Mouse (Mus musculus) midbrain, embryonic 15.5 days (tissue): ENCODE results near the gene Pglyrp2. TPM values are rescaled to one million over a fixed set of nuclear protein-coding genes. Genes with fewer than 3 reads are reported as not detected.

Source experiments
- ATAC-seq: fragments of 200-750 bp; cut with Nextera tagmentation; replicated peaks from 2 replicates; pipeline ENCODE4 v1.8.0; 2017; ENCODE audit warnings: moderate TSS enrichment
- H3K27ac ChIP-seq: fragments of 300-500 bp; sonication (generic); 2 replicates; pipeline ENCODE4 v1.5.1; 2015; ENCODE audit warnings: mild to moderate bottlenecking, inconsistent platforms
- H3K27me3 ChIP-seq: fragments of 300-500 bp; sonication (generic); replicated peaks from 2 replicates; pipeline ENCODE4 v1.6.1; 2015; ENCODE audit warnings: inconsistent platforms
- H3K36me3 ChIP-seq: fragments of 300-500 bp; sonication (generic); replicated peaks from 2 replicates; pipeline ENCODE4 v1.6.1; 2015; ENCODE audit warnings: inconsistent platforms
- H3K4me1 ChIP-seq: fragments of 300-500 bp; sonication (generic); 2 replicates; pipeline ENCODE4 v1.6.1; 2015; ENCODE audit warnings: inconsistent platforms
- H3K4me2 ChIP-seq: fragments of 300-500 bp; sonication (generic); 2 replicates; pipeline ENCODE4 v1.6.1; 2015; ENCODE audit warnings: inconsistent platforms, mild to moderate bottlenecking, moderate library complexity
- H3K4me3 ChIP-seq: fragments of 300-500 bp; sonication (generic); 2 replicates; pipeline ENCODE4 v1.5.1; 2015; ENCODE audit warnings: mild to moderate bottlenecking, inconsistent platforms
- H3K9ac ChIP-seq: fragments of 300-500 bp; sonication (generic); 2 replicates; pipeline ENCODE4 v1.6.1; 2015; ENCODE audit warnings: mild to moderate bottlenecking, inconsistent platforms
- H3K9me3 ChIP-seq: fragments of 300-500 bp; sonication (generic); 2 replicates; pipeline ENCODE4 v1.6.1; 2016; ENCODE audit warnings: inconsistent platforms
- WGBS: fragments of 180-500 bp; shearing (Covaris S2); methylation state at CpG from one replicate; pipeline ENCODE4 v1.1.7; 2015; ENCODE audit warnings: mixed read lengths; 5-methylcytosine and 5-hydroxymethylcytosine counted together
- microRNA-seq: library from miRNA; unstranded; fragments of <30 nt; microRNA quantifications from one replicate; pipeline ENCODE4, GENCODE M21; 2016
- polyA plus RNA-seq: library from polyadenylated mRNA; unstranded; fragments of >200 nt; fragmentation: Nextera tagmentation; extraction: Ambion mirVana; gene quantifications from 2 replicates; pipeline ENCODE4 v1.2.1, GENCODE M21; 2015

Gene Pglyrp2
- polyA plus RNA-seq, 1 experiment from 2014 or later: not detected

DNA sequence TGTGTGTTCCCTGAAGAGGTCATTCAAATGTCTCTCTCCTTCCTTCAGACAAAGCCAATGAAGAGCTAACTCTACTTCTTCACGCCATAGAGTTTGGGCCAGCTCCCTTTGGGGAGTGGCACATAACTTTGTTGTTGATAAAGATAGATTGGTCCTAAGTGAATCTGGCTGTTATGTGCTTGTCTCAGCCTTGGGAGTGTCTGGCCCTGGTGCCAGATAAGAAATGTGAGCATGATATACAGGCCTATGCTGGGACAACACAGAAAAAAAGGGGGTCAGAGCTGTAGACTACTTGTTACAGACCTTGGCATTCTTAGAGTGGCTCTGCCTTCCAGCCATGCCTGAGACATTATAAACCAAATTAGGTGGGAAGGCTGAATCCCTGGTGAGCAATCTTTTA lies 58.7 kb downstream of the Pglyrp2 start:
- no peak overlapping the region for H3K9ac ChIP-seq
- H3K36me3 ChIP-seq: peaks cover 16% of the 10 kb centered on the region
- ATAC-seq: no peak
- WGBS: 83% methylated on average over 1 of the region's 1 CpGs
- H3K27ac ChIP-seq: no peak overlapping the region
- H3K27me3 ChIP-seq: no peaks in the 10 kb centered on the region
- H3K9me3 ChIP-seq: no peaks in the 10 kb centered on the region
- H3K4me2 ChIP-seq: no peak overlapping the region
- no peak overlapping the region for H3K4me3 ChIP-seq
- H3K4me1 ChIP-seq: peaks cover 28% of the 10 kb centered on the region

GRCm38 (mm10) chr17:32364850-32365249 lies 59.1 kb downstream of the Pglyrp2 start:
- Histone ChIP-seq H3K4me3 (peak overlapping the region; percentile 84), H3K36me3 (peaks cover 20% of the 10 kb centered on the region), H3K4me2 (peak overlapping the region; percentile 64), H3K27me3 (no peaks in the 10 kb centered on the region), H3K27ac (peak overlapping the region; percentile 77), H3K9ac (peak overlapping the region; percentile 90; the same call in 1 of the 2 replicates), H3K4me1 (peaks cover 28% of the 10 kb centered on the region), H3K9me3 (no peaks in the 10 kb centered on the region)
- 59% methylated on average over 5 of the region's 5 CpGs for WGBS
- ATAC-seq: peak; percentile 59

DNA sequence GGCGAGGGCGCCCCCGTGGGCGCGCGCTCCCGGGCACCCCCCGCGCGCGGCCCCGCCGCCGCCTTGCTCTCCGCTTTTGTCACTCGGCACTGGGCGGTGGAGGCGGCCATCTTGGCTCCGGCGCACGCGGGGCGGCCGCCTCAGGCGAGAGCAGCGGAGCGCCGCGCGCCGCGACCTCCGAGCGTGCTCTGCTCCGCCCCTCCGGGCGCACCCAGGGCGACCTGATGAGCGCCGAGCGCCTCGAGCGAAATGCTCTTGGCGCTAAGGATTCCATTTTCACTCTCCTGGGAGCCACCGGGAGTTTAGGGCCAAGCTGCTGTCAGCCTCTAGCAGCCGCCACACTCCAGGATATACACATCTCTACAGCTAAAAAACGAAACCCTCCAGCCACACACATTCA lies 59.6 kb downstream of the Pglyrp2 start:
- under 1% methylated on average over 42 of the region's 47 CpGs for WGBS
- Histone ChIP-seq H3K4me1 (peaks cover 28% of the 10 kb centered on the region), H3K4me3 (peak overlapping the region; percentile 84), H3K9me3 (no peaks in the 10 kb centered on the region), H3K4me2 (peak overlapping the region; percentile 64), H3K9ac (peak overlapping the region; percentile 90), H3K27me3 (no peaks in the 10 kb centered on the region), H3K27ac (peak overlapping the region; percentile 77), H3K36me3 (peaks cover 26% of the 10 kb centered on the region)
- ATAC-seq: peak; percentile 93

DNA sequence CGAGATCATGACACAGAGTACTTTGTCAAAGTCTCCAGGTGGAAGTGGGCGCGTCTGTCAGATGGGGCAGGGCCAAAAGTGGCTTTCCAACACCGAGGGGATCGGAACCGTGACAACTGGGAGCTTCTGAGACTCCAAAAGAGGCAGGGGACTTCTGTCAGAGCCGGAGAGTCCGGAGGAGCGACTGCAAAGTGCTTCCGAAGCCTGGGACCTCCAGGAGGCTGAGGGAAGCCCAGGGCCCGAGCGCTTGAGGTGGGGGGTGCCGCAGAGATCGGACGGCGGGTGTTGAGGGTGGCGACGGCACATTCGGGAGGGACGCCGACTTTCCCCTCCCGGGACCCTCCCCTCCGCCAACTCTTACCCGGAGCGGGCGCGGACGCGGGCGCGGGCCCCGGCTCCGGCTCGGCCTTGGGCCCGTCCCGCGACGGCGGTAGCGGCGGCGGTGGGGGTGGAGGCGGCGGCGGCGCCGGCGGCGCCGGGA lies 60.1 kb downstream of the Pglyrp2 start:
- Histone ChIP-seq H3K4me2 (peak overlapping the region; percentile 64), H3K9ac (peak overlapping the region; percentile 90), H3K27ac (peak overlapping the region; percentile 77), H3K4me3 (peak overlapping the region; percentile 84), H3K36me3 (peaks cover 30% of the 10 kb centered on the region), H3K9me3 (no peaks in the 10 kb centered on the region), H3K27me3 (no peaks in the 10 kb centered on the region), H3K4me1 (peaks cover 28% of the 10 kb centered on the region)
- 0% methylated on average over 50 of the region's 50 CpGs for WGBS
- peak; percentile 42 for ATAC-seq

GRCm38 (mm10) chr17:32362686-32363085 lies 61.3 kb downstream of the Pglyrp2 start:
- H3K4me2 ChIP-seq: peak overlapping the region; percentile 64
- no peaks in the 10 kb centered on the region for H3K27me3 ChIP-seq
- peak overlapping the region; percentile 84; the same call in 1 of the 2 replicates for H3K4me3 ChIP-seq
- peaks cover 41% of the 10 kb centered on the region for H3K36me3 ChIP-seq
- H3K4me1 ChIP-seq: peaks cover 28% of the 10 kb centered on the region
- ATAC-seq: no peak
- WGBS: 81% methylated on average over 4 of the region's 4 CpGs
- no peak overlapping the region for H3K27ac ChIP-seq
- no peak overlapping the region for H3K9ac ChIP-seq
- H3K9me3 ChIP-seq: no peaks in the 10 kb centered on the region

Small RNAs within 50 kb of the gene (microRNA-seq; reads per million reads assigned to microRNA genes)
- not detected for gene Gm22201

Other genes with a start within 250 kb of the Pglyrp2 start
- gene Ephx3, start 234.6 kb downstream of the Pglyrp2 start, polyA plus RNA-seq: 0.22 and 0.35 TPM in 2 replicates
- 95.3 and 95.5 TPM in 2 replicates for gene Brd4, start 139.4 kb downstream of the Pglyrp2 start, polyA plus RNA-seq
- 108 and 114 TPM in 2 replicates for gene Akap8, start 102.9 kb downstream of the Pglyrp2 start, polyA plus RNA-seq
- gene Akap8l, start 73.6 kb downstream of the Pglyrp2 start, polyA plus RNA-seq: 182 and 187 TPM in 2 replicates
- 46.7 and 47.8 TPM in 2 replicates for gene Wiz, start 34.7 kb downstream of the Pglyrp2 start, polyA plus RNA-seq
- gene Rasal3, start 20.6 kb downstream of the Pglyrp2 start, polyA plus RNA-seq: 0.54 and 0.74 TPM in 2 replicates
- 0.84 and 1.5 TPM in 2 replicates for gene Cyp4f39, start 28.6 kb upstream of the Pglyrp2 start, polyA plus RNA-seq
- gene Cyp4f17, start 81.9 kb upstream of the Pglyrp2 start, polyA plus RNA-seq: 13.5 and 16.1 TPM in 2 replicates
- gene Cyp4f16, start 112.4 kb upstream of the Pglyrp2 start, polyA plus RNA-seq: 14.7 and 19.8 TPM in 2 replicates
- gene Cyp4f37, start 197.1 kb upstream of the Pglyrp2 start, polyA plus RNA-seq: 0.48 and 1.3 TPM in 2 replicates
- 0.26 TPM in 1 of 2 replicates, not detected in the other for gene Cyp4f40, start 234.7 kb upstream of the Pglyrp2 start, polyA plus RNA-seq